Mouse (Mus musculus): Measurements from ENCODE around the gene Cenps. TPM values are rescaled to one million over a fixed set of nuclear protein-coding genes. Genes with fewer than 3 reads are reported as not detected.
"Not testable (repeated sequence)": the region's sequence is repeated elsewhere in the genome, so short reads cannot be mapped to it uniquely, and the experiment has no call there.

Cenps gene
- polyA plus RNA-seq, 1 experiment from 2014 or later = 42.7 TPM

DNA sequence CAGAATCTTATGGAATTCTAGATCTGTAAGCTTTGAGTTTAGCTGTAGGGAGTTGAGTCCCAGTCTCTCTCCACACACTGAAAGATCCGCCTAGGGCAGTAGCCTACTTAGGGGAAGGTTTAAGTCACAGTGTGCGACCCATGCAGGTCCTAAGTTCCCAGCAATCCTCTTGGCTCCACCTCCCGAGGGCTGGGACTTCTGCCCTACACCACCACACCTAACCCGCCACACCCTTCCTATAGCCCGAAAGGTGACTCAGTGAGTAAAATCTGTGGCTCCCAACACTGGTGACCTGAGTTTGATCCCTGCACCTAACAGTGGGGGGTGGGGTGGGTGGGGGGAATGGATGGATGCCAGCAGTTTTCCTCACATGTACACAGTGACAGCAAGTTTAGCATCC is 14.0 kb downstream of the Cenps start:
- Histone ChIP-seq H3K36me3 (ENCODE audit: insufficient read depth) (peaks cover 14% of the 10 kb centered on the region), H3K4me2 (no peak overlapping the region), H3K4me3 (ENCODE audit: low read depth, low read length) (no peak overlapping the region), H3K27ac (ENCODE audit: low read depth) (no peak overlapping the region), H3K27me3 (ENCODE audit: insufficient read depth, low read length) (no peaks in the 10 kb centered on the region), H3K9me3 (ENCODE audit: low read depth, low read length) (no peaks in the 10 kb centered on the region), H3K9ac (no peak overlapping the region), H3K4me1 (ENCODE audit: insufficient read depth) (no peaks in the 10 kb centered on the region)
- no peak for TF ChIP-seq CTCF (IDR thresholded peaks at IDR 0.05; ENCODE audit: low read depth)
- ATAC-seq (ENCODE audit: insufficient read depth) (no peak), DNase-seq (no peak)
- 60% methylated on average over 5 of the region's 5 CpGs for WGBS

DNA sequence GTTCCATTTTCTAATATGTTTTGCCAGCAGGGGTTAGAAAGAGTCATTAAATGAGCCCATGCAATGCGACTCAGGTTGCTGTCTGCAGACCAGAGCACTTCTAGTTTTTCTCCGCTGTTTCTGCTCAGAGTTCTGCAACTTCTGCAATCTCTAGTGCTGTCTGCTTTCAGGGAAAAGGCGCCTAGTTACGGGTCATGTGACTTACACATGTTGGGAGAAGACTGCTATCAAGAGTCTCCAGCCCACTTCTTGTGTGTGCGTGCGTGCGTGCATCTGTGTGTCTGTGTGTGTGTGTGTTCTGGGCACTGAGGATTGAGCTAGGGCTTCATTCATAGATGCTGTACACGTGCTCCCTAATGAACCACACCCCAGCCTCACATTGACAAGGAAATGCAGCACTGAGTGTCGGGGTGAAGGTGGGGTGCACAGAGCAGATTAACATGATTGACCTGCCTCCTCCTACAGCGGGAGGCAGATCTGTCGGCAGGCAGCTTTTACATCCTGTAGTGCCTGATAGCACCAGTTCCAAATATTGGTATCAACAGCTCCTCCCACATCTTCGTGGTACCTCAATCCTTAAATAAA is 17.4 kb downstream of the Cenps start:
- H3K4me1 ChIP-seq (ENCODE audit: insufficient read depth); H3K9ac ChIP-seq; H3K27ac ChIP-seq (ENCODE audit: low read depth); H3K27me3 ChIP-seq (ENCODE audit: insufficient read depth, low read length); DNase-seq; H3K36me3 ChIP-seq (ENCODE audit: insufficient read depth); H3K9me3 ChIP-seq (ENCODE audit: low read depth, low read length); H3K4me2 ChIP-seq; H3K4me3 ChIP-seq (ENCODE audit: low read depth, low read length); ATAC-seq (ENCODE audit: insufficient read depth): not testable (repeated sequence)
- WGBS = 74% methylated on average over 12 of the region's 12 CpGs

DNA sequence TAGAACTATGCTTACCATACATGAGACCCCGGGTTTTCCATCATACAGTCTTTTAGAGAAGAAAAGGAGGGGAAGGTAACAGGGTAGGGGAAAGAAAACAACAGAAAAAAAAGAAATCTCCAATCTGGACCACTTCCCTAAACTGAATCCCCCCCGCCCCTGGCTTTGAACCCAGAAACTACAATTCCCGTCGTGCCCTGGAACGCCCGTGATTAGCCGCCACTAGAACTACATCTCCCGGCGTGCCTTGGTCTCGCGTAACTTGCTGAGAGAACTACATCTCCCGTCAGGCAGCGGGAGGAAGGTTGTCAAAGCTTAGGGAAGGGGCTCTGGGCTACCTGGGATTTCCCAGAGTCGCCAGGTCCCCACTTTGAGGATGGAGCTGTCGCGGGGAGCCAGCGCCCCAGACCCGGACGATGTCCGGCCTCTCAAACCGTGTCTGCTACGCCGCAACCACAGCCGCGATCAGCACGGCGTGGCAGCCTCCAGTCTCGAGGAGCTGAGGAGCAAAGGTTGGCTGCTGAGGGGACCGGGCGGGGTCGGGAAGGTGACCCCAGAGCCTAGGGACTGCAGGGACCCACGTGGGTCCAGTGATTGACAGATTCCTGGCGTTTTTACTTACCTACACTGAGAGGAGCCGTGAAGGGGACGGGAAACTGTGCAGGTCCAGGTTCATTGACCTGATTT is 33.4 kb downstream of the Cenps start, which contains the start of gene Dffa:
TSS of gene Dffa (plus strand) at position 272 of the 687 bp plus-strand sequence.
- under 1% methylated on average over 35 of the region's 35 CpGs for WGBS
- ATAC-seq (ENCODE audit: insufficient read depth) (peak; percentile 76), DNase-seq (peak; percentile 97)
- Histone ChIP-seq H3K4me1 (ENCODE audit: insufficient read depth) (peaks cover 5% of the 10 kb centered on the region; the same call in 1 of the 2 replicates), H3K9ac (peak within 1 kb of the TSS; percentile 83), H3K4me2 (peak within 1 kb of the TSS; percentile 88), H3K9me3 (ENCODE audit: low read depth, low read length) (no peaks in the 10 kb centered on the region), H3K27ac (ENCODE audit: low read depth) (no peak within 1 kb of the TSS), H3K36me3 (ENCODE audit: insufficient read depth) (peaks cover 18% of the 10 kb centered on the region), H3K4me3 (ENCODE audit: low read depth, low read length) (peak within 1 kb of the TSS; percentile 80), H3K27me3 (ENCODE audit: insufficient read depth, low read length) (no peaks in the 10 kb centered on the region)
- TF ChIP-seq CTCF (IDR thresholded peaks at IDR 0.05; ENCODE audit: low read depth) = peak; percentile 16

DNA sequence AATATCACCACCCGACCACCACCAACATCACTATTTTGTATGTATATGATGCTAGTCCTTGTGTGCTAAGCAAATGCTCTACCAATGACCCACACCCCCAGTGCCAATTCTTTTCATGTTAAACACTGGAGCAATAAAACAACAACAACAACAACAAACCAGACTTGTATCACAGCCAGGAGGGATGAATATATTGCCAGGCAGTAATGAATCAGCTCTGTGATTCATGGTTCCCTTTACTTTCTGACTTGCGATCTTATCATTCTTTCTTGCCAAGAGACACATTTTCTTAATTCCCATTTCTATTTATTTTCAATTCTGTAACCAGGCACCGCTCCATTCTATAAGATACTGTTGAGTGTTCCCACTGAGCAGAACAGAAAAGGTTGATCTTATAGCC is 36.0 kb downstream of the Cenps start:
- no peak for ATAC-seq (ENCODE audit: insufficient read depth)
- peaks cover 10% of the 10 kb centered on the region; the same call in 1 of the 2 replicates for H3K4me1 ChIP-seq (ENCODE audit: insufficient read depth)
- H3K4me3 ChIP-seq (ENCODE audit: low read depth, low read length) = no peak overlapping the region
- H3K9me3 ChIP-seq (ENCODE audit: low read depth, low read length) = no peaks in the 10 kb centered on the region
- 82% methylated on average over 3 of the region's 3 CpGs for WGBS
- DNase-seq = no peak
- peaks cover 4% of the 10 kb centered on the region; the same call in 1 of the 2 replicates for H3K36me3 ChIP-seq (ENCODE audit: insufficient read depth)
- H3K4me2 ChIP-seq = no peak overlapping the region
- H3K9ac ChIP-seq = no peak overlapping the region
- TF ChIP-seq CTCF (IDR thresholded peaks at IDR 0.05; ENCODE audit: low read depth) = no peak
- no peak overlapping the region for H3K27ac ChIP-seq (ENCODE audit: low read depth)
- H3K27me3 ChIP-seq (ENCODE audit: insufficient read depth, low read length) = no peaks in the 10 kb centered on the region

DNA sequence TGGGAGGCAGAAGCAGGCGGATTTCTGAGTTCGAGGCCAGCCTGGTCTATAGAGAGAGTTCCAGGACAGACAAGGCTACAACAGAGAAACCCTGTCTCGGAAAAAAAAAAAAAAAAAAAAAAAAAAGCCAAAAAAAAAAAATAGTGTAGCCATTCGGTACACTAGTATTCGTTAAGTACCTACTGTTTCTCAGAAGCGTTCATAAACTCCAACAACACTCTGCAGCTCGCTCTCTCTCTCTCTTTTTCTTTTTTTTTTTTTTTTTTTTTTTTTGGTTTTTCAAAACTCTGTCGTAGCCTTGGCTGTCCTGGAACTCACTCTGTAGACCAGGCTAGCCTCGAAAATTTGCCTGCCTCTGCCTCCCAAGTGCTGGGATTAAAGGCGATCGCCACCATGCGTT is 37.0 kb downstream of the Cenps start:
- not testable (repeated sequence) for H3K4me2 ChIP-seq; H3K4me3 ChIP-seq (ENCODE audit: low read depth, low read length); H3K9me3 ChIP-seq (ENCODE audit: low read depth, low read length); DNase-seq; H3K27ac ChIP-seq (ENCODE audit: low read depth); H3K4me1 ChIP-seq (ENCODE audit: insufficient read depth); H3K27me3 ChIP-seq (ENCODE audit: insufficient read depth, low read length); ATAC-seq (ENCODE audit: insufficient read depth); H3K36me3 ChIP-seq (ENCODE audit: insufficient read depth); H3K9ac ChIP-seq
- 85% methylated on average over 12 of the region's 12 CpGs for WGBS

DNA sequence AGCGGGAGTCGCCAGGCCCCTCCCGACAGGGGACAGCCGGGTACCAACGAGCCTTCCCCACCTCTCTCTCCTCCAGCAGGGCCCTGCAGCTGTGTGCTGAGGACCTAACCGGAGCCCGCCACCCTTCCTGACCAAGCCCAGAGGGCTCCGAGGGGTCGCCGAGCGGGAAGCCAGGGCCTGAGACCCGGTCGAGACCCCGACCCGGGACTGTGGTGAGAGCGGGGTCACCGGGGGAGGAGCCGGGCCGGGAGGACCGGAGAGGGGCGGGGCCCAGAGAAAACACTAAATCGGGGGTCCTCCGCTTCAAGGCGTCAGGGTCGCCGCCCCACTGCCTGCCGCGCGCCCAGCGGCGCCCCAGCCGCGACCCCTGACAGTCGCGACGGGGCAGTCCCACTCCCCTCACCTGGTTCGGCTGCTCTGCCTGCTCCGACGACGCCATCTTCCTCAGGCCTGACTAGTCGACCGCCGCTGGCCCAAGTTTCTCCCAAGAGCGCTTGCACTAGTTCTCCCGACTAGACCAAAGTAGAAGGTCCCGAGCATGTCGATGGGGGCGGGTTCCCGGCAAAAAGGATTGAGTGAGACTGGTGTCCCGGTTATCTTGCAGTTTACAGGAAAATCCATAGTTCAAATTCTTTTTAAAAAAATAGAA is 37.9 kb downstream of the Cenps start, which contains the start of gene Pex14:
TSS of gene Pex14 (minus strand) at position 508 of the 649 bp plus-strand sequence.
- peak within 1 kb of the TSS; percentile 88 for H3K9ac ChIP-seq
- TF ChIP-seq CTCF (IDR thresholded peaks at IDR 0.05; ENCODE audit: low read depth) = no peak
- peak within 1 kb of the TSS; percentile 63; the same call in 1 of the 2 replicates for H3K27ac ChIP-seq (ENCODE audit: low read depth)
- H3K9me3 ChIP-seq (ENCODE audit: low read depth, low read length) = no peaks in the 10 kb centered on the region
- no peaks in the 10 kb centered on the region for H3K27me3 ChIP-seq (ENCODE audit: insufficient read depth, low read length)
- peak; percentile 96 for DNase-seq
- H3K4me3 ChIP-seq (ENCODE audit: low read depth, low read length) = peak within 1 kb of the TSS; percentile 98
- ATAC-seq (ENCODE audit: insufficient read depth) = peak; percentile 80
- H3K36me3 ChIP-seq (ENCODE audit: insufficient read depth) = no peaks in the 10 kb centered on the region
- WGBS = under 1% methylated on average over 47 of the region's 50 CpGs
- peaks cover 5% of the 10 kb centered on the region; the same call in 1 of the 2 replicates for H3K4me1 ChIP-seq (ENCODE audit: insufficient read depth)
- H3K4me2 ChIP-seq = peak within 1 kb of the TSS; percentile 94

DNA sequence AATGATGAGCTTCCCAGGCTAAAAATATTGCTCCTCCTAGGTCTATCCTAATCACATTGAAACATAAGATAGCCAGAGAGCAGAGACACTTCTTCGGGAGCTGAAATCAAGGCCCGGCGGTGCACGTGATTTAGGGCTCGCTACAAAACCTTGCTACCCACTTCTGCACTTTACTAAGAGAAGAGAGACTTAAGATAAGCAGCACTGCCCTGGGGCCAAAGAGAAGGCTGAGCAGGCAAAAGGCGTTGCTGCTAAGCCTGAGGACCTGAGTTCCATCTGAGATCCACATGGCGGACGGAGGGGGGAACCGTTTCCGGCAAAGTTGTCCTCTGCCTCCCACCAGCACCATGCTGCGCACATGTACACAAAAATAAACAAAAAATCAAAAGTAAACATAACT is 38.9 kb downstream of the Cenps start:
- H3K9ac ChIP-seq = peak overlapping the region; percentile 88
- peak overlapping the region; percentile 94 for H3K4me2 ChIP-seq
- no peak for TF ChIP-seq CTCF (IDR thresholded peaks at IDR 0.05; ENCODE audit: low read depth)
- ATAC-seq (ENCODE audit: insufficient read depth) (no peak), DNase-seq (no peak)
- peaks cover 5% of the 10 kb centered on the region; the same call in 1 of the 2 replicates for H3K4me1 ChIP-seq (ENCODE audit: insufficient read depth)
- no peaks in the 10 kb centered on the region for H3K9me3 ChIP-seq (ENCODE audit: low read depth, low read length)
- WGBS = 7% methylated on average over 11 of the region's 11 CpGs
- no peaks in the 10 kb centered on the region for H3K27me3 ChIP-seq (ENCODE audit: insufficient read depth, low read length)
- H3K4me3 ChIP-seq (ENCODE audit: low read depth, low read length) = peak overlapping the region; percentile 98
- H3K36me3 ChIP-seq (ENCODE audit: insufficient read depth) = no peaks in the 10 kb centered on the region
- H3K27ac ChIP-seq (ENCODE audit: low read depth) = no peak overlapping the region
